Mouse (Mus musculus): ENCODE measurements around the gene 4930572O03Rik. TPM values are rescaled to one million over a fixed set of nuclear protein-coding genes. Genes with fewer than 3 reads are reported as not detected.
"Not testable (repeated sequence)": the region's sequence is repeated elsewhere in the genome, so short reads cannot be mapped to it uniquely, and the experiment has no call there.

The 4930572O03Rik gene
- not detected in 2 replicates for total RNA-seq (2014; rRNA removed)
- not detected in 2 replicates for polyA plus RNA-seq (2012; rRNA removed)

DNA sequence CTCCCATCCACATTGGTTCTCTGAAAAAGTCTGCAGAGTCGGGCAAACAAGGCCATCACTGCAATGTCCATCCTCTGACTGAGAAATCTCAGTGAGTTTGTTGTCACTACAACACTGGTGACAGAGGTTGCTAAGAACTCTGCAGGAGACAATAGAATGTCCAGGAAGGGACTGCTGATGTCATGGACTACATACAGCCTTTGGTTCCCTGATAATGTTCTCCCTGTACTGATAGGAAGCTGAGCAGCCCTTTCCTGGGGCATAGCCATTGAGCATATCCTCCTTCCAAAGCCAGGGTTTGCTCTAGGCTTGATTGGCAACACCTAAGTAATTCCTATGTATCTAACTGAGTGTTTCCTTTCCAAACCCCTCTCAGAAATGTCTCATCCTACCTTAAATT, at the start of gene 4930572O03Rik:
TSS of gene 4930572O03Rik (minus strand) at position 101 of the 400 bp plus-strand sequence.
- H3K79me2 ChIP-seq (ENCODE audit: control insufficient read depth, insufficient read depth, low read length); H3K36me3 ChIP-seq (ENCODE audit: control insufficient read depth, insufficient read depth, low read length); H3K9ac ChIP-seq (ENCODE audit: low read depth, low read length); H3K4me1 ChIP-seq (ENCODE audit: control insufficient read depth, insufficient read depth, low read length); DNase-seq (ENCODE audit: extremely low read depth, low read depth, low spot score); H3K4me3 ChIP-seq (ENCODE audit: insufficient read depth, low read depth, low read length); H3K27me3 ChIP-seq (ENCODE audit: control insufficient read depth, insufficient read depth, low read length); H3K27ac ChIP-seq (replicated peaks; ENCODE audit: insufficient read depth, low read depth, low read length): not testable (repeated sequence)
- 56% methylated on average over 1 of the region's 1 CpGs for WGBS

DNA sequence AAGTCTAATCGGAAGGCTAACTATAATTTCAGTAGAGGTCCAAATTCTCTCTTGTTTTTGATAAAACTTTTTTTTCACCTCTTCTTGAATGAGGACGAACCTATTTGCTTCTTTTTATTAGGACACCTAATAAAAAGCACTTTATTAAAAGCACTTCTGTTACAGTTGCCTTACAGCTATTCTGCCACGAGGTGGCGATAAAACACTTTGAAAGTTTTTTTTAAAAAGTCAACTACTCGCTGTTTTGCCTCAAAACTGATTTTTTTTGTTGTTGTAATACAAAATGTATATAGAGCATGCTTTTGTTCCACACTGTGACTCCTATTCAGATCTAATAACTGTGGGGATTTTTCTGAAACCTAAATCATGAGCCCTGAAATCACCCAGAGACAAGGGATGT, 46.0 kb upstream of the 4930572O03Rik start:
- not testable (repeated sequence) for H3K9ac ChIP-seq (ENCODE audit: low read depth, low read length); H3K4me1 ChIP-seq (ENCODE audit: control insufficient read depth, insufficient read depth, low read length); DNase-seq (ENCODE audit: extremely low read depth, low read depth, low spot score); H3K79me2 ChIP-seq (ENCODE audit: control insufficient read depth, insufficient read depth, low read length); H3K27me3 ChIP-seq (ENCODE audit: control insufficient read depth, insufficient read depth, low read length); H3K4me3 ChIP-seq (ENCODE audit: insufficient read depth, low read depth, low read length); H3K36me3 ChIP-seq (ENCODE audit: control insufficient read depth, insufficient read depth, low read length); H3K27ac ChIP-seq (replicated peaks; ENCODE audit: insufficient read depth, low read depth, low read length)
- WGBS, result 20% methylated on average over 5 of the region's 5 CpGs

DNA sequence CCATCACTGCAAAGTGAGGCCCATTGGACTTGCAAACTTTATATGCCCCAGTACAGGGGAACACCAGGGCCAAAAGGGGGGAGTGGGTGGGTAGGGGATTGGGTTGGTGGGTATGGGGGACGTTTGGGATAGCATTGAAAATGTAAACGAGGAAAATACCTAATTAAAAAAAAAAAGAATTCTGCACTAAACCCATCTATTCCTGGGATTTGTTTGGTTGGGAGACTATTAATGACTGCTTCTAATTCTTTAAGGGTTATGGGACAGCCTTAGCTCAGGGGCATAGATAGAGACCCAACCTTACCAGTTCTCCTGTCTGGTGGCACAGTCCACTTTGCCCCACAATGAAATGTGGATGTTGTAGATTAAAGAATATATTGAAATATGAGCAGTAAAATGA, 40.9 kb upstream of the 4930572O03Rik start:
- H3K4me1 ChIP-seq (ENCODE audit: control insufficient read depth, insufficient read depth, low read length); H3K9ac ChIP-seq (ENCODE audit: low read depth, low read length); H3K27me3 ChIP-seq (ENCODE audit: control insufficient read depth, insufficient read depth, low read length); H3K79me2 ChIP-seq (ENCODE audit: control insufficient read depth, insufficient read depth, low read length); H3K27ac ChIP-seq (replicated peaks; ENCODE audit: insufficient read depth, low read depth, low read length); H3K36me3 ChIP-seq (ENCODE audit: control insufficient read depth, insufficient read depth, low read length); DNase-seq (ENCODE audit: extremely low read depth, low read depth, low spot score); H3K4me3 ChIP-seq (ENCODE audit: insufficient read depth, low read depth, low read length): not testable (repeated sequence)
- 25% methylated on average over 2 of the region's 2 CpGs for WGBS

DNA sequence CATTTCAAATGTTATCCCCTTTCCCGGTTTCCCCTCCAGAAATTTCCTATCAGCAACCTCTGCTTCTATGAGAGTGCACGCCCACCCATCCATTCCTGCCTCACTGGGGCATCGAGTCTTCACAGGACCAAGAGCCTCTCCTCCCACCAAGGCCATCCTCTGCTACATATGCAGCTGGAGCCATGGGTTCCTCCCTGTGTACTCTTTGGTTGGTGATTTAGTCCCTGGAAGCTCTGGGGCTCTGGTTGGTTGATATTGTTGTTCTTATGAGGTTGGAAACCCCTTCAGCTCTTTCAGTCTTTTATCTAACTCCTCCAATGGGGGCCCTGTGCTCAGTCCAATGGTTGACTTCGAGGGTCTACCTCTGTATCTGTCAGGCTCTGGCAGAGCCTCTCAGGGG, 35.0 kb upstream of the 4930572O03Rik start:
- not testable (repeated sequence) for H3K9ac ChIP-seq (ENCODE audit: low read depth, low read length); DNase-seq (ENCODE audit: extremely low read depth, low read depth, low spot score); H3K27ac ChIP-seq (replicated peaks; ENCODE audit: insufficient read depth, low read depth, low read length); H3K36me3 ChIP-seq (ENCODE audit: control insufficient read depth, insufficient read depth, low read length); H3K27me3 ChIP-seq (ENCODE audit: control insufficient read depth, insufficient read depth, low read length); H3K4me3 ChIP-seq (ENCODE audit: insufficient read depth, low read depth, low read length); H3K4me1 ChIP-seq (ENCODE audit: control insufficient read depth, insufficient read depth, low read length); H3K79me2 ChIP-seq (ENCODE audit: control insufficient read depth, insufficient read depth, low read length)
- 65% methylated on average over 4 of the region's 4 CpGs for WGBS

DNA sequence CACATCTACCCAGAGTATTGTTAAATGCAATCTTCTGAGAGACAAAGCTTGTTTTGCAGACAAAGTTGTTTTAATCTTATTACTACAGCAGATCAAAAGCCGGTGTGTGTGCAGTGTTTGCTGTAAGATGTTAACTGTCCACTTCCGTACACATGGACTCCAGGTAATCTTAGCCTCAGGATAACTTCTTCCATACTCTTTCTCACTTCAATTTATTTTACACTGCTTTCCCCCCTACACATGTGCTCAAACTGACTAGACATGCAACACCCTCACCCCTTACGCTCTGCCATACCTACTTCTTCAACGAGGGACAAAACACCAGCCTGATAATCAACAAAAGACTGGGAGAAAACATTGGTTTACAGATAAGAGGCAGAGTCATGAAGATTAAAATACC, 34.0 kb upstream of the 4930572O03Rik start:
- H3K36me3 ChIP-seq (ENCODE audit: control insufficient read depth, insufficient read depth, low read length); H3K4me3 ChIP-seq (ENCODE audit: insufficient read depth, low read depth, low read length); H3K27me3 ChIP-seq (ENCODE audit: control insufficient read depth, insufficient read depth, low read length); DNase-seq (ENCODE audit: extremely low read depth, low read depth, low spot score); H3K9ac ChIP-seq (ENCODE audit: low read depth, low read length); H3K79me2 ChIP-seq (ENCODE audit: control insufficient read depth, insufficient read depth, low read length); H3K27ac ChIP-seq (replicated peaks; ENCODE audit: insufficient read depth, low read depth, low read length); H3K4me1 ChIP-seq (ENCODE audit: control insufficient read depth, insufficient read depth, low read length): not testable (repeated sequence)
- 77% methylated on average over 4 of the region's 4 CpGs for WGBS

DNA sequence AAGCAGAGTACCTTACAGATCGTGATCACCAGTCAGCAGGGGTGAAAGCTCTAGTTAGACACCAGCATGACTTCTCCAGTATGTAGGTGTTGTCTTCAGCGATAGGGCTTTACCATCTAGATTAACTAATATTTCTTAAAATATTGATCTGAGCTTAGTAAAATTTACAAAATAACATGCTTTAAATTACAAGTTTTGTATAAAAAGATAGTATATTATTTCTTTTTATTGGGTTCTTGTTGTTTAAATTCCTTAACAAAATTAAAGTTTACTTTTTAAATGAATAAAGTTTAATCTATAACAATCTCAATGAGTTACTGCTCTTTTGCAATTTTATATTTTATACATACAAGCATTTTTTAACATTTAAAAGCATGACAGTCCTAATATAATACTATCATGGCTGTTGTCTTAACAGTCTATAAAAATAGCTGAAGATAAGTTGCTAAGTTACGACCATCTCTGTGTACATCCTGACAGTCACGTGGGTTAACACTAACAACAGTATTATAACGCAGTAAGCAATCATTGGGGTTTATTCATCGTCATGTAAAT, 32.9 kb upstream of the 4930572O03Rik start:
- not testable (repeated sequence) for H3K36me3 ChIP-seq (ENCODE audit: control insufficient read depth, insufficient read depth, low read length)
- WGBS, result 61% methylated on average over 6 of the region's 6 CpGs

DNA sequence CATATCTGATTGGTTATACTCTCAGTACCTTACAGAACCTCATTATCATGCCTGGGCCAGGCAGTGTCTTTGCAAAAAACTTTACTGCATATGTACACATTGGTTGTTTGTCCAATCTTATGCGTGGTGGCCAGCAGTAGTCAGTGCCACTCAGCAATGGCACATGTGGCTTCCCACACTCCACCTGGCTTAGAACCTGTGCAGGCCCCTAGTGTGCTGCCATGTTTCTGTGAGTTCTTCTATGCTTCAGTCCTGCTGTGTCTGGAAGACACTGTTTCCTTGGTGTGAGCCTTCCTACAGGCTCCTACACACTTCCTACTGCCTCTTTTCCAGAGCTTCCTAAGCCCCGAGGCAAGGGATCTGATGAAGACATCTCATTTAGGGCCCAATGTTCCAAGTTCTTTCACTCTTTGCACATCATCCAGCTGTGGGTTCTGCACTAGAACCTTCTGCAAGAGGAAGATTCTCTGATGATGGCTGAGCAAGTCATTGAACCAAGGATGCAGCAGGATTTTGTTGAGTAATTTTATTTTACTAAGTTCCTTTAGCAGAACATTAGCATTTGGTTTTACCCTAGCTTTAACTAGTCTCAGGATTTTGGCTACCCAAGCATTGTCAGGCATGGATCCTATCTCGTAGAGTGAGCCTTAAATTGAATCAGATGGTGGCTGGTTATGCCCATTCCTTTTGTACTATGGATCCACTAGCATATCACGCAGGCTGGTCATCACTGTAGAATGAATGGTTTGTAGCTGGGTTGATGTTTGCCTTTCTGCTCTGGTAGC, 32.2 kb upstream of the 4930572O03Rik start:
- H3K4me3 ChIP-seq (ENCODE audit: insufficient read depth, low read depth, low read length); DNase-seq (ENCODE audit: extremely low read depth, low read depth, low spot score): not testable (repeated sequence)
- WGBS, result 61% methylated on average over 4 of the region's 4 CpGs

More for the DNA sequence above, 32.9 kb upstream of the 4930572O03Rik start:
- H3K79me2 ChIP-seq (ENCODE audit: control insufficient read depth, insufficient read depth, low read length); H3K9ac ChIP-seq (ENCODE audit: low read depth, low read length); H3K4me3 ChIP-seq (ENCODE audit: insufficient read depth, low read depth, low read length); DNase-seq (ENCODE audit: extremely low read depth, low read depth, low spot score); H3K27me3 ChIP-seq (ENCODE audit: control insufficient read depth, insufficient read depth, low read length); H3K27ac ChIP-seq (replicated peaks; ENCODE audit: insufficient read depth, low read depth, low read length); H3K4me1 ChIP-seq (ENCODE audit: control insufficient read depth, insufficient read depth, low read length): not testable (repeated sequence)

DNA sequence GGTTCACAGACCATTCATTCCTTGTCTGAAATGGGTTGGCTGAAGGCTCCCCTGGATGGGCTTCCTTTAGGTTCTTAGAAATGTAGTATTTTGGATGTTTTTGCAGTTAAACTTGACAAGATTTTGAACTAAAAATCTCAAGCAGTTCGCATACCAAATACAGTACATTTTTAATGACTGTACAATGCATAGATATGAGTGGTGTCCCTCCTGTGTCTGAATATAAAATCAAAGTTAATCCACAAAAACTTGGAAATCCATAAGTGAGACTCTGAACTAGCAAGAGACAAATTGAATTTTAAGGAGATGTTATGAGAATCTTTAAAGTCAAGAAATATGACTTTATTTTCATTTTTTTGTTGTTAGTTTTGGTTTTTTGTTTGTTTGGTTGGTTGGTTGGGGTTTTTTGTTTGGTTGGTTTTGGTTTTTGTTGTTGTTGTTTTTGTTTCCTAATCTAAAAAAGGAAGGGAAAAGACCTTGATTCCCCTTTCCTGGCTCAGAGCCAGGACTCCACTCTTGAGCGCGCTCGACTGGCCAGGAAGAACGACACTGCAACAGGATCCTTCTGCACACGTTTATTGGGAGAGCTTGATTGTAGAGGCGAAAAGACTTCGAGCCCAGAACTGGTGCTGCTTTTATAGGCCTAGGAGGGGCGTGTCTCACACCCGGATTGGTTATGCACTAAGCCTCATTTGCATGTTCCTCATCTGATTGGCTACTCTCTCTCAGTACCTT, 24.6 kb upstream of the 4930572O03Rik start:
- WGBS, result 75% methylated on average over 8 of the region's 10 CpGs
- H3K79me2 ChIP-seq (ENCODE audit: control insufficient read depth, insufficient read depth, low read length); H3K27me3 ChIP-seq (ENCODE audit: control insufficient read depth, insufficient read depth, low read length); DNase-seq (ENCODE audit: extremely low read depth, low read depth, low spot score); H3K9ac ChIP-seq (ENCODE audit: low read depth, low read length); H3K36me3 ChIP-seq (ENCODE audit: control insufficient read depth, insufficient read depth, low read length); H3K27ac ChIP-seq (replicated peaks; ENCODE audit: insufficient read depth, low read depth, low read length); H3K4me1 ChIP-seq (ENCODE audit: control insufficient read depth, insufficient read depth, low read length); H3K4me3 ChIP-seq (ENCODE audit: insufficient read depth, low read depth, low read length): not testable (repeated sequence)

More for the DNA sequence above, 32.2 kb upstream of the 4930572O03Rik start:
- H3K9ac ChIP-seq (ENCODE audit: low read depth, low read length); H3K27ac ChIP-seq (replicated peaks; ENCODE audit: insufficient read depth, low read depth, low read length); H3K79me2 ChIP-seq (ENCODE audit: control insufficient read depth, insufficient read depth, low read length); H3K27me3 ChIP-seq (ENCODE audit: control insufficient read depth, insufficient read depth, low read length); H3K36me3 ChIP-seq (ENCODE audit: control insufficient read depth, insufficient read depth, low read length); H3K4me1 ChIP-seq (ENCODE audit: control insufficient read depth, insufficient read depth, low read length): not testable (repeated sequence)

Measured in liver, adult 2 months (tissue).